Mouse (Mus musculus) urinary bladder, adult 18-20 months (tissue): ENCODE results near the gene Tnrc18.

Source experiments
- DNase-seq, 2 experiments: peaks; one replicate each; pipeline ENCODE4 v3.0.0; 2022; ENCODE audit warnings: low spot score in 2 of 2, mixed read lengths in 2 of 2

Tnrc18 gene

GRCm38 (mm10) chr5:142724265-142724664 is 93.2 kb downstream of the Tnrc18 start:
- DNase-seq, result no peak

DNA sequence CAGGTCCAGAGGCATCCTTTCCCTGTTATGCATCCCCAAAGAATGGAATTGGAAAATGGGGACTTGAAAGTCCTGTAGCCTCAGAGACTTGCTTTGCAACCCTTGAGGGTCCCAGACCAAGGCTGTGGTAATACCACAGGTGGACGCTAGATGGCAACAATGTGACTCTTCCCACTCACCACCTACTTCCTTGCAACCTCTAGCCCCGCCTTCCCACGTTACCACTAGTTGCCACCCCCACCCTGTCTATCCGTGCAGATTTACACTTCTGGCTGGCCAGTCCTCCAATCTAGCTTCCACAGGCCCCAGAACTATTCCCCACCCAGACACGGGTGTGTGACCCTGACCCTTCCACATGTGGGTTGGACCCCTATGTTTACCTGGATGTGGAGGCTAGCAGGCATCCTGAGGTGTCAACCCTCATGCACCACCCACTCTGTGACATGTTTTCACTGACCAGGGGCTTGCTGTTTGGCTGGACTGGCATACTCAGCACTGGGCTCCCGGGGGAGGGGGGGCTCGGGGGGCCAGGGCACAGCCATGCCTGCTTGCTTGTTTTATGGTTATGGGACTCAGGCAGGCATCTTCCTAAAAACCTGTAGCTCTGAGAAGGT is 93.8 kb downstream of the Tnrc18 start:
- DNase-seq, result peak; percentile 38 to 53

DNA sequence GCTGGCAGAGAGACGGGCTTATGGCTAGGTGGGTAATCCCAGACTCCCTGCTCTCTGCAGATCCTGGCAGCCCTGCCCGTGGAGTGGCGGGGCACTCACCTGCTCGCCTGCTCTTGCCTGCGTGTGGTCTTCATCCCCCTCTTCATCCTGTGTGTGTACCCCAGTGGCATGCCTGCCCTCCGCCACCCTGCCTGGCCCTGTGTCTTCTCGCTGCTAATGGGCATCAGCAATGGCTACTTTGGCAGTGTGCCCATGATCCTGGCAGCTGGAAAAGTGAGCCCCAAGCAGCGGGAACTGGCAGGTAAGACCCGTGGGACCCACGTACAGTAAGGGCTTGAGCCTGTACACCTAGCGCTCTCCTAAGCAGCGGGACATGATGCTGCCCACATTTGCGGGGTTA is 97.6 kb downstream of the Tnrc18 start:
- DNase-seq, result no peak

DNA sequence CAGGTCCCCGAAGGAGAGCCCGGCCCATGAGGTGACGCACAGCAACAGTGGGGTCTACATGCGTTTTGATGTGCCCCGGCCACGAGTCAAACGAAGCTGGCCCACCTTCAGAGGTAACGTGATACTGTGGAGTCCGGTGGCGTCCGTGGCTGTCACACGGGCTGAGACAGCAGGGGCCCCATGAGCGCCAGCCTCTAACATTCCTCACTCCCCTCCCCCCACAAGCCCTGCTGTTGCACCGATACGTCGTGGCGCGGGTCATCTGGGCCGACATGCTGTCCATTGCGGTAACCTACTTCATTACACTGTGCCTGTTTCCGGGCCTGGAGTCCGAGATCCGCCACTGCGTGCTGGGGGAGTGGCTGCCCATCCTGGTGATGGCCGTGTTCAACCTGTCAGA is 99.0 kb downstream of the Tnrc18 start:
- no peak for DNase-seq

GRCm38 (mm10) chr5:142718037-142718436 is 99.4 kb downstream of the Tnrc18 start:
- peak; percentile 65 to 78 for DNase-seq

GRCm38 (mm10) chr5:142716056-142716455 is 101.4 kb downstream of the Tnrc18 start:
- no peak for DNase-seq

GRCm38 (mm10) chr5:142715059-142715458 is 102.4 kb downstream of the Tnrc18 start:
- no peak for DNase-seq

- no peak for DNase-seq
Observed at GRCm38 (mm10) chr5:142713966-142714365, 103.5 kb downstream of the Tnrc18 start.

- no peak for DNase-seq
Observed at GRCm38 (mm10) chr5:142712373-142712772, 105.1 kb downstream of the Tnrc18 start.

DNA sequence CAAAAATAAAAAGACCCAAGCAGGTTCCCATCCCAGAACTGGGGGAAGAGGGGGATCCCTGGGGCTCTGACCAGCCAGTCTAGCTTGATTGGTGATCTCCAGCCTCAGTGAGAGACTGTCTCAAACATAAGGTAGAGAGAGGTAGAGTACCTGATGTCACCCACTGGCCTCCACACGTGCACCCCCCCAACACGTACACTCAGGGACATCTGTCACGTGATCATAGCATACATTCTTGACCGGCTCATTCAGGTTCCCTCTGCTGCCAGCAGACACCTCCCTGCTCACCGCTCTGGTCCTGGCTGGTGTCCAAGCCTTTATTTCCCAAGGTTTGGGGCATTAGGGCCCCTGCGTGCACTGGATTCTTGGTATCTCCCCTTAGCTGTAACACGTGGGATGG is 108.0 kb downstream of the Tnrc18 start:
- no peak for DNase-seq

DNA sequence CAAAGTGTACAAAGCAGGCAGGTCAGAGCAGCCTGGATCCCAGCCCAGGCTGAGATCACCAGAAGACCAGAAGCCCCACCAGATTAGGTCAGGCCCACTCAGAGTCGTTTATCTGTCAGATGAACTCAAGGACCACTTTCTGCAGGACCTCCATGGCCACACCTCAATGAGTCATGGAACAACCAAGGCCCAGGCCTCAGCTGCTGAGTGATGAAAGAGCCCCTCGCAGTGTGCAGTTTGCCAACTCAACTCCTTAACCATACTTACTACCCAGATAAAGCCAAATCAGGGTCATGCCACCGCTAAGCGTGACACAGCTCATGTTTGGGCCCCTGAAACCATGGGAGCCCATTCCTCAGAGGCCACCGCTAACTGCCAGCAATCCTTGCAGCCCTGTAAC is 109.8 kb downstream of the Tnrc18 start:
- DNase-seq, result no peak

DNA sequence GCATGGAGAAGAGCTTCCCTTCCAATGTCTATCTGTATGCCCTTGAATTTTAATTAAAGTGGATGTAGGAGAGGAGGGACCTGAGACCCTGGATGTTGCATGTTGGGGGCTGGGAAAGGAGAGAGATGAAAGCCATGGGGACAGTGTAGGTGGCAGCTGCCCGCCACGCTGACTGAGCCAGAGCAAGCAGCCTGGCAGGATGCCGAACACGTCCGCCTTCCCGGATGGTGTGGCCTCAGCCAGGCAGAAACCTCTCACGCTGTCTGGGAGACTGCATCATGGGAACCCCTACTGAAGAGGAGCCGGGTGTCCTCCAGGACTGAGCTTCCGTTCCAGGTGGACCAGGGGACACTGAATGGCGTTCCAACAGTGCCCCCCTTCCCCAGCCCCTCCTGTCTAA is 113.9 kb downstream of the Tnrc18 start:
- no peak for DNase-seq

- DNase-seq, result no peak
Observed at GRCm38 (mm10) chr5:142702511-142703138, 114.8 kb downstream of the Tnrc18 start.

DNA sequence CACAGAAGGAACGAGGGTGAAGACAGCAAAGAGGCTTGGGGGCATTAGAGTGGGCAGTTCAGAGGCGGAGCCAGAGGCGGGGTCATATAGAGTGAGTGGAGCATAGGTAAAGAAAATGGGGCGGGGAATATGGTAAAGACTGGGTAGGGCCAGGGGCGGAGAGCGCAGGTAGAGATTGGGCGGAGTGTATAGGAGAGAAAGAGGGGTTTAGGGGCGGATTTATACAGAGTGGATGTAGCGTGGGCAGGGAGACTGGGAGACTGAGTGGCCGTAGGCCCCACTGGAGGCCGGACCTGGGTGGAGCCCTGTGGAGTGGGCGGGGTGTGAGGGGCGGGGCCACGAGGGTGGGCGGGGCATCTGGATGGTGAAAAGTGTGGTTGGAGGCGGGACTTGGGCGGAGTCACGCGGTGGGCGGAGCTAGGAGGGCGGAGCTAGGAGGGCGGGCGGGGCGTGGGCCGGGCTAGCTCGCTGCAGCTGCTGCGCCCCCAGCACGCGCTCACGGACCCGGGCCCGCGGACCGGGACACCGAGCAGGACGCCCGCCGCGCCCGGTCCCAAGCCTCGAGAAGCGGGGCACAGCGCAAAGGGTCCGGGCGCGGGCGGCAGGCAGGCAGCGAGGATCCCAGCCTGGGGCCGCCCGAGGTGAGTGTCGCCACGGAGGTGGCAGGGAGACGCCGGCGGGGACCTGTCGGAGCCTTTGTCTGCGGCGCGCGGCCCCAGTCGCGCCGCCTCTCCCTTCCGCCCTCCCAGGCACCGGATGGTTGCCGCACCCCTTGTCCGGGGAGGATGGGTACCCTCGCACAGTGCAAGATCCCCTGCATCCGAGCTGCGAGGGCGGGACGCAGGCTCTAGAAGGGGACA is 115.6 kb downstream of the Tnrc18 start:
- peak in 1 of 2 experiments; percentile 23 for DNase-seq

DNA sequence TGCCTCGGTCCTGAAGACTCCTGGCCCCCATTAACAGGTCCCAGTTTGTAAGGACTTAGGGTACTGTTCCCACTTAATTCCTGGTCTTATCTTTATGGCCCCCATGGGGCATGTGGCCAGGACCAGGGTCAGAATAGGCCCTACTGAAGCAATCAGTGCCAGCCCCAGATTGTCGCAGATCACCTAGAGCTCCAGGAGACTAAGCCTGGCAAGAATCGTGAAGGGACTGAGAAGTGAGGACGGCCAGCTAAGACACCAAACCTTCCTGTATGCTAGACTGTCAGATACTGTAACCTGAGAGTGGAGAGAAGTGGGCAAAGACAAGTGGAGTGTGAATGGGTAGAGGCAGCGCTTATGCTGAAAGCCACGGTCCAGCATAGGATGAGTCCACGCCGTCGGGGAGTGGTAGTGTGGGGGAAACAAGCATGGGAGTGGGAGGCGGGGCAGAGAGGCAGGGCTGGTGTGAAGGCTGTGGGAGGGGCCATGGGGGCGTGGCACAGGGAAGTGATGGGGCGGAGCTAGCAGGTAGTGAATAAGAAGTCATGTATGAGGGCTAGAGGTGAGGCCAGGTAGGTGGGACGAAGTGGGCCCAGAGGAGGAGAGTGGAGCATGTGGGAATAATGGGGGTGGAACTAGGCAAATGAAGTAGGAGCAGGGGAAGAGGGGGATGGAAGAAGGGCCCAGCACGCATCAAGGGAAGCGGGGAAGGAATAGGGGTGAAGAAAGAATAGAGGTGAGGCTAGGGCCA is 116.4 kb downstream of the Tnrc18 start:
- DNase-seq, result peak in 1 of 2 experiments; percentile 26

- DNase-seq, result no peak
Observed at GRCm38 (mm10) chr5:142697742-142698141, 119.7 kb downstream of the Tnrc18 start.

DNA sequence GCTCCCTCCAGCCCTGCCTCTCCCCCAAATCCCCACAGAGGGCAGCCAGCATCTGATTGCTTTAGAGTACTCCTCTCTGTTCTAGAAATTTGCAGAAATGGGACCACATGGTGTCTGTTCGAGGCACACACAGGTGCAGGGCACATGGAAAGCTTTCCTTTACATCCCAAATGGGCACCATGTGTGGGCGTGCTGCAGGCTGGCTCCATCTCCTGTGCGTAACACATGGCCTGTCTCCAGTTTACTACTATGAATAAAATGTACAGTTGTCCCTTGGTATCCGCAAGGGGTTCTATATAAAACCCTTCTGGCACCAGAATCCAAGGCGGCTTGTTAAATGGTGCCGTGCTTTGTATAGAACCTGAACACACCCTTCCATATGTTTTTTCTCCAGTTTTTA is 120.6 kb downstream of the Tnrc18 start:
- DNase-seq, result no peak

DNA sequence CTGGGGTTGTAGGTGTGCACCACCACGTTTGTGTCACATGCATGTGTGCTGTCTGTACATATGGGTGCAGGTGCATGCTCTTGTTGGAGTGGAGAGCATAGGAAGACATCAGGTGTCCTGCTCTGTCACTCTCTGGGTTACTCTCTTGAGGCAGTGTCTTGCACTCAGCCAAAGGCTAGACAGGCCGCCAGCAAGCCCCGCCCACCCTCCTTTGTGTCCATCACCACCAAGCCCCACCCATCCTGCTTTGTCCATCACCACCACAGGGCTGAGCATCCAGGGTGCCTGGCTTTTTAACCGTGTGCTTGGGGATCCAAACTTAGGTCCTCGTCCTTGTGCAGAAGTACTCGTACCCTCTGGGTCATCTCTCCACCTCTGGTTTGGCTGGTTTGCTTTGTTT is 121.2 kb downstream of the Tnrc18 start:
- DNase-seq, result no peak

DNA sequence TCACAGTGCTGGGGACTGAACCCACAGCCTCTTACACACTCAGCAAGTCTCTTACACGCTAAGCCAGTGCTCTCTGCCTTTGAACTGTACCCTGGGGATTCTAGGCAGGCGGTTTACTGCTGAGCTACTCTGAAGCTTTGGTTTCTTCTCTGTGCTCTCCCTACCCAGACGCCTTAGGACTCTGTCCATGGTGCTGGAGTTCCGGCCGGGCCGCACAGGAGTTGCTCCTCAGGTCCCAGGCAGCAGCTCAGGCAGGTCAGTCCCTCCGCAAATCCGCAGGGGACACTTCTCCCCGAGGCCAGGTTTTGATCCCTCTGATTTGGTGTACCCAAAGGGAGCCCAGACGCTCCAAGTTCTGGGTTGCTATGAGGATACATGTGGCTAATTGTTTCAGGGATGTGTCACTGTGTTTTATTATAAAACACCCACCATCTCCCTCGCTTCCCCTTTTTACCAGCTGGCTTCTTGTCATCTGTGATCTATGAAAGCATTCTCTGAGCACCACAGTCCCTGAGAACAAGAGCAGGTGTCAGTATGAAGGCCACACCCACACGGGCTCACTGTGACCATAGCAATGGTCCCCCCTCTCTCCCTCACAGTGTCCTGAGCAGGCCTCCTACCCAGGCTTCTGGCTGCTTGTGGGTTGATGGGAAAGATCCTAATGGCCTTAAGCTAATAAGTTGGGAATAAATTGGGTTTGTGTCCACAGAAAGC is 122.7 kb downstream of the Tnrc18 start:
- DNase-seq, result peak in 1 of 2 experiments; percentile 42

- no peak for DNase-seq
Observed at GRCm38 (mm10) chr5:142693738-142694430, 123.6 kb downstream of the Tnrc18 start.
